Mouse (Mus musculus) frontal cortex, adult 2 months (tissue): ENCODE measurements around the gene Ccdc187. TPM values are rescaled to one million over a fixed set of nuclear protein-coding genes. Genes with fewer than 3 reads are reported as not detected.
A peak's percentile ranks its signal among the peaks of the same experiment; 100 is the strongest.

Experiments
- DNase-seq, 2 experiments: peaks; one replicate each; pipeline ENCODE4 v3.0.0; 2022; ENCODE audit warnings: low spot score in 1 of 2; ENCODE audit errors: extremely low spot score in 1 of 2
- polyA plus RNA-seq: library from polyadenylated mRNA; depleted of rRNA; stranded (reverse); fragments of >200 nt; gene quantifications from 2 replicates; pipeline ENCODE4 v1.2.3, GENCODE M21; 2012; rRNA removed

Ccdc187 gene
- polyA plus RNA-seq, 1 experiment, result 1.8 TPM

DNA sequence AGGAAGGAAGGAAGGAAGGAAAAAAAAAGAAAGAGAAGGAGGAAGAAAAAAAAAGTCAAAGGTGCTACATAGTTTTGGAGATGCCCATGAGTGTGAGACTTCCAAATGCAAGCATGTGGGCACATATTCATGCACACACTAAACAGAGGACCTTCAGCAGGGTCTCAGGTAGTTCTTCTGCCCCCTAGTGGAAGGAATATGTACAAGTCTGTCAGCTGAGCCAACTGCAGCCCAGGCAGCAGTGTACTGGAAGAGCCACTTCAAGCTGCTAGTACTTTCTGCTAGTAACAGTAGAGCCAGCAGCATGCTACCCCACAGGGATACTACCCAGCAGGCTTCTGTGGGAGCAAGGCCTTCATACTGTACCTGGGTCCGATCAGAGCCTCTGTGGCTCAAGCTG lies 66.6 kb downstream of the Ccdc187 start:
- peak in 1 of 2 experiments; percentile 79 for DNase-seq

GRCm38 (mm10) chr2:26225242-26225641 lies 69.1 kb downstream of the Ccdc187 start:
- DNase-seq, result no peak

DNA sequence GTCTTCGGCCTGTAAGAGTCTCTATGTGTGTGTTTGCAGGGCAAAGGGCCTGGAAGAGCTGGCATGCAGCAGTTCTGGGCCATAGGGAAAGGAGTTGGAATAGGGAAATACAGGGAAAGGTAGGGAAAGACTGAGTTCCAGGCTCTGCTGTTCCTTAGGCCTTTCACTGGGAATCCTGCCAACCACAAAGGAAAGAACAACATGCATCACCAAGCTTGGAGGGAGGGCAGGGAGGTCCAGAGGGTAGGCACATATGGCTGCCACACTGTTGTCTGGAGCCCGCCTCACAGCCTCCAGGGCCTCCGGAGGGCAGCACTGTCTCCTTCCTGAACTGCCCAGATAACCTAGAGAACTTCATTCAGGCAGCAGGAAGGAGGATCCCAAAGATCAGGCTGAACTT lies 70.4 kb downstream of the Ccdc187 start:
- DNase-seq, result no peak

DNA sequence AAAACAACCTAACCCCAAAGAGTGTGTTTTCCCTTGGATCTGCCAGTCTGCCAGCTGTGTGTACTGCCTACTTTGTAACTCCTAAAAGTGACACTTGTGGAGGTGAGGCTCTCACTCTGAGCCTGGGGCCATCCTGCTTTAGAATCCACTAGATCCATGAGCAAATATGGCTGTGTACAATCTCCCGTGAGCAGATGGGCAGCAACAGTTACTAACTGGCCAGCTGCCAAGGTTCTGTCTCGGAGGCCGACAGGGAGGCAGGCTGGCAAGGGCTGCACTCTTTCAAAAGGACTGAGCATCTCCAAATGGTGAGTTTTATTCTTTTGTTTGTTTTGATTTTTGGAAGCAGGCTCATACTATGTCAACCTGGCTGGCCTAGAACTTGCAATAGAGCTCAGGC lies 79.8 kb downstream of the Ccdc187 start:
- no peak for DNase-seq

GRCm38 (mm10) chr2:26209566-26209965 lies 84.8 kb downstream of the Ccdc187 start:
- no peak for DNase-seq

- peak in 1 of 2 experiments; percentile 50 for DNase-seq
Observed at GRCm38 (mm10) chr2:26208126-26208789, 86.1 kb downstream of the Ccdc187 start, which contains the start of gene Lhx3. Lhx3 (minus strand) TSS chr2:26208289.

GRCm38 (mm10) chr2:26207559-26207958 lies 86.8 kb downstream of the Ccdc187 start:
- no peak for DNase-seq

GRCm38 (mm10) chr2:26205761-26206160 lies 88.6 kb downstream of the Ccdc187 start:
- no peak for DNase-seq

DNA sequence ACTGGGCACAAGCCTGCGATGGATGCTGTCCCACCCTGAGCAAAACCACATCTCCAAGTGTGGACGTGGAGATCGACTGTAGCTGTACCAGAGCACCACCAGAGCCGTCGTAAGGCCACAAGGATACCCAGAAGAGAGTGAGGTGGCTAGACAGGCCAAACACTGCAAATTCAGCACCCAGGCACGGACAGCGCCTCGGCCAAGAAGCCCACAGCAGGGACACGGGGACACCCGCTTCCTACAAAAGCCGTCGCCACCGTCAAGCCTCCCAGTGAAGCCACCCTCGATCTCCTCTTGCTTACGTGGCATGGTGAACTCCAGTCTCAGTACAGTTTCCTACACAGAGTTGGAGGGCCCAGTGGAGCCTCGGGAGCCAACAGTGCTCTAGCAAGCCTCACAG lies 89.2 kb downstream of the Ccdc187 start:
- DNase-seq, result no peak

DNA sequence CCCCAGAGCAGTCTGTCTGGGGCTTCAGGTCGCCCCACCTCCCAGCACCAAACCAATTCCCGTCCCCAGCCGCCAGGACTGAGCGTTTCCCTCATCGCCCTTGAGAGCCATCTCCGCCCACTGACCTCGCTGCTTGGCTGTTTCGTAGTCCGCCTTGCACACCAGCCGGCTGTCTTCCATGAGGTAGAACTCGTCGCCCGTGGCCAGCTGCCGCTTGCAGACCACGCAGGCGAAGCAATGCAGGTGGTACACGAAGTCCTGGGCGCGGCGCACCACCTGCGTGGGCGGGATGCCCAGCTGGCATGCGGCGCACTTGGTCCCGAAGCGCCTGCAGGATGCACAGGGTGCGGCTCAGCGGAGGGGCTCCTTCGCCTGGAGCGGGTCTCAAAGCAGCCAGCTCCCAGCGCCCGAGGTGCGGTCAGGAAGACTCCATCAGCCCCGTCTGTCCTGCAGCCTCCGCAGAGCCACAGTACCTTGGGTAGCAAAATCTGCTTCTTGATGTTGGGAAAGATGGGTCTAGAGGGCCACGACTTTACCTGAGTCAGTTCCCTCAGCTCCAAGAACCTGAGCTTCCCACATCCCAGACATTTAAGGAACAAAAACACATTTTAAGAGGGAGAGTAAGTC lies 91.4 kb downstream of the Ccdc187 start:
- DNase-seq, result no peak

GRCm38 (mm10) chr2:26201926-26202848 lies 92.2 kb downstream of the Ccdc187 start:
- DNase-seq, result peak in 1 of 2 experiments; percentile 15

DNA sequence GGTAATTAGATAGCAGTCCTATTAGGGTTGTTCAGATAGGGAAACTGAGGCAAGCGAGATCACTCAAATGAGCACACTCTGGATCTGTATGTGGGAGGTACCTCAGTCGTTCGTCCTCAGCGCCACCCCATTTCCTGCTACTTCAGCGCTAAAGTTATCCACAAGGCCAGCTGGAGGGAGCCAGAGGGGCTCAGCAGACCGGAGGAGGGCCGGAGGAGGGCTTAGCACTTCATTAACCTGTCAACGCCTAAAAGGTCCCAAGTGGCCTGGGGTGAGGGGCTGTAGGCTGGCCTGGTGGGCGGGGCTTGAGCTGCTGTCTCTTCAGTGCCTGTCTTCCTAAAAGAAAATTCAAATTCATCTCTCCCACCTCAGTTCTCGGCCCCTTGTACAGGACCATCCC lies 95.9 kb downstream of the Ccdc187 start:
- DNase-seq, result no peak

GRCm38 (mm10) chr2:26194552-26195339 lies 99.6 kb downstream of the Ccdc187 start:
- no peak for DNase-seq

Other genes starting within 250 kb of the Ccdc187 start
- gene Nacc2, start 171.3 kb downstream of the Ccdc187 start, polyA plus RNA-seq, result 66.9 and 72.8 TPM in 2 replicates
- gene Lhx3, start 86.3 kb downstream of the Ccdc187 start, polyA plus RNA-seq, result 0.13 and 0.22 TPM in 2 replicates
- gene Qsox2, start 57.0 kb downstream of the Ccdc187 start, polyA plus RNA-seq, result 25.0 and 26.2 TPM in 2 replicates
- gene Gpsm1, start 21.0 kb upstream of the Ccdc187 start, polyA plus RNA-seq, result 248 and 275 TPM in 2 replicates
- gene Dnlz, start 57.6 kb upstream of the Ccdc187 start, polyA plus RNA-seq, result 35.2 and 37.1 TPM in 2 replicates
- gene Card9, start 66.4 kb upstream of the Ccdc187 start, polyA plus RNA-seq, result 6.6 TPM in 2 replicates
- 65.9 and 80.2 TPM in 2 replicates for gene Snapc4, start 86.1 kb upstream of the Ccdc187 start, polyA plus RNA-seq
- 291 and 306 TPM in 2 replicates for gene Entr1, start 94.8 kb upstream of the Ccdc187 start, polyA plus RNA-seq
- 104 and 106 TPM in 2 replicates for gene Pmpca, start 94.8 kb upstream of the Ccdc187 start, polyA plus RNA-seq
- 26.6 and 31.6 TPM in 2 replicates for gene Inpp5e, start 114.6 kb upstream of the Ccdc187 start, polyA plus RNA-seq
- 30.8 and 36.1 TPM in 2 replicates for gene Sec16a, start 150.7 kb upstream of the Ccdc187 start, polyA plus RNA-seq
- gene Notch1, start 222.1 kb upstream of the Ccdc187 start, polyA plus RNA-seq, result 13.0 and 13.2 TPM in 2 replicates